Mouse (Mus musculus): ENCODE measurements around the gene Trpm6. TPM values are rescaled to one million over a fixed set of nuclear protein-coding genes. Genes with fewer than 3 reads are reported as not detected.

The Trpm6 gene
- polyA plus RNA-seq, 1 experiment from 2014 or later, result 0.43 TPM

DNA sequence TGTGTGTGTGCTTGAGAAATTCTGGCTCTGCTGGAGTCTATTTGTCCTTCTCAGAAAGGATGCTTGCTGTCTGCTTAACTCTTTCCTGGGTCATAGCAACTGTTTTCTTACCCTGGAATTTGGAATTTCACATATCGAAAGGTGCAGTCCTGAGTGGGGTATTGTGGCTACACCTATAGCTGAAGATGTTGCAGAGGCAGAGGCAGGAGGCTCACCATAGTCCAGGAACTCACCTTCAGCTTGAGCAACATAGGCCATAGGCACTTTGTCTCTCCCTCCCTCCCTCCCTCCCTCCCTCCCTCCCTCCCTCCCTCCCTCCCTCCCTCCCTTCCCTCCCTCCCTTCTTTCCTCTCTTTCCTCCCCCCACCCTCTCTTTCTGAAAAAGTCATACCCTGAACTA, 139.8 kb downstream of the Trpm6 start:
- no peaks in the 10 kb centered on the region for H3K27me3 ChIP-seq (ENCODE audit: control insufficient read depth, insufficient read depth, low read length)
- H3K9me3 ChIP-seq (replicated peaks; ENCODE audit: control insufficient read depth, low read length), result no peaks in the 10 kb centered on the region
- no peaks in the 10 kb centered on the region for H3K36me3 ChIP-seq (ENCODE audit: control insufficient read depth, insufficient read depth)
- no peak overlapping the region; the same call in 1 of the 2 replicates for H3K4me3 ChIP-seq (ENCODE audit: low read length)
- WGBS, result 89% methylated on average over 1 of the region's 1 CpGs
- ATAC-seq (replicated peaks; ENCODE audit: extremely low read depth, insufficient read depth, low FRiP score), result no peak
- H3K4me2 ChIP-seq (ENCODE audit: low read depth, low read length), result peak overlapping the region; percentile 59
- no peak overlapping the region for H3K27ac ChIP-seq (ENCODE audit: low read length)
- no peak overlapping the region; the same call in 1 of the 2 replicates for H3K9ac ChIP-seq (ENCODE audit: low read length)
- H3K4me1 ChIP-seq (ENCODE audit: control insufficient read depth, insufficient read depth, low read length), result 0 out of 2 replicates have a peak, but pooled peaks cover 4% of the 10 kb centered on the region

DNA sequence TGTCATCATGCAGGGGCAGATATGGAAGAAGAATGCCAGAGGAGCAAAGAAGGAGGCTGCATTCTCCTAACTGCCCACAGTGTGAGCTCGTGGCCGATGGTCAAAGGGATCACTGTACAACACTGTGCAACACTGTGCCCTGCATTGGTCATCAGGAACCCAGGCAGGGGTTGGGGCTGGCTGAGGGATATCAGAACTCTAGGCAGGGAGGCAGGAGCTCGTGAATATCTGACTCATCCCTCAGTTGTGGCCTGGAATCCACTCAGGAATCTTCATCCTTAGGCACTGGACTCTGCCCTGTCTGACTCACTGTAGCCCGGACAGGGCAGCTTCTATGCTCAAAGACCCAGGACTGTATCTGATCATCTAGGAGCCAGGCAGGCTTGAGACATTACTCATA, 140.4 kb downstream of the Trpm6 start:
- Histone ChIP-seq H3K27ac (ENCODE audit: low read length) (no peak overlapping the region), H3K27me3 (ENCODE audit: control insufficient read depth, insufficient read depth, low read length) (no peaks in the 10 kb centered on the region), H3K9me3 (replicated peaks; ENCODE audit: control insufficient read depth, low read length) (no peaks in the 10 kb centered on the region), H3K4me3 (ENCODE audit: low read length) (no peak overlapping the region), H3K4me1 (ENCODE audit: control insufficient read depth, insufficient read depth, low read length) (0 out of 2 replicates have a peak, but pooled peaks cover 4% of the 10 kb centered on the region), H3K36me3 (ENCODE audit: control insufficient read depth, insufficient read depth) (no peaks in the 10 kb centered on the region), H3K9ac (ENCODE audit: low read length) (no peak overlapping the region), H3K4me2 (ENCODE audit: low read depth, low read length) (no peak overlapping the region)
- no peak for ATAC-seq (replicated peaks; ENCODE audit: extremely low read depth, insufficient read depth, low FRiP score)
- WGBS, result 63% methylated on average over 4 of the region's 4 CpGs

DNA sequence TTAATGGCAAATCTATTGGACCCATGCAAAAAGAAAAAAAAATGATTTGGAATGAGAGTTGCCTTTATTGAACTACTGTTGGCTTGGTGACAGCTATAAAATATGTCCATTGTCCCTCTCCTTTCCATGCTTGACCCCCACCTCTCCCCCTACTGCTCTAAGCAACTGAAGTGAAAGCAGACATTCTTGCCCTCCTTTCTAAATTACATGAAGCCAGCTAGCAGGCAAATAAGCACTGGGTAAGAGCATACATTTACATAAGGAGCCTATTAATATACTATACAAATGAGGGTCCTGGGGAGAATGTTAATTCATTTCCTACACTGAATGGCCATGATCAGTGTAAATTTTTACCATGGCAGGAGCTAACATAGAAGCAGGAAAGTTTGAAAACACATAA, 148.5 kb downstream of the Trpm6 start:
- H3K9ac ChIP-seq (ENCODE audit: low read length), result no peak overlapping the region
- H3K36me3 ChIP-seq (ENCODE audit: control insufficient read depth, insufficient read depth), result no peaks in the 10 kb centered on the region
- no peaks in the 10 kb centered on the region for H3K27me3 ChIP-seq (ENCODE audit: control insufficient read depth, insufficient read depth, low read length)
- H3K4me2 ChIP-seq (ENCODE audit: low read depth, low read length), result no peak overlapping the region
- ATAC-seq (replicated peaks; ENCODE audit: extremely low read depth, insufficient read depth, low FRiP score), result no peak
- no peak overlapping the region for H3K4me3 ChIP-seq (ENCODE audit: low read length)
- no peaks in the 10 kb centered on the region for H3K9me3 ChIP-seq (replicated peaks; ENCODE audit: control insufficient read depth, low read length)
- H3K4me1 ChIP-seq (ENCODE audit: control insufficient read depth, insufficient read depth, low read length), result no peaks in the 10 kb centered on the region
- H3K27ac ChIP-seq (ENCODE audit: low read length), result no peak overlapping the region

DNA sequence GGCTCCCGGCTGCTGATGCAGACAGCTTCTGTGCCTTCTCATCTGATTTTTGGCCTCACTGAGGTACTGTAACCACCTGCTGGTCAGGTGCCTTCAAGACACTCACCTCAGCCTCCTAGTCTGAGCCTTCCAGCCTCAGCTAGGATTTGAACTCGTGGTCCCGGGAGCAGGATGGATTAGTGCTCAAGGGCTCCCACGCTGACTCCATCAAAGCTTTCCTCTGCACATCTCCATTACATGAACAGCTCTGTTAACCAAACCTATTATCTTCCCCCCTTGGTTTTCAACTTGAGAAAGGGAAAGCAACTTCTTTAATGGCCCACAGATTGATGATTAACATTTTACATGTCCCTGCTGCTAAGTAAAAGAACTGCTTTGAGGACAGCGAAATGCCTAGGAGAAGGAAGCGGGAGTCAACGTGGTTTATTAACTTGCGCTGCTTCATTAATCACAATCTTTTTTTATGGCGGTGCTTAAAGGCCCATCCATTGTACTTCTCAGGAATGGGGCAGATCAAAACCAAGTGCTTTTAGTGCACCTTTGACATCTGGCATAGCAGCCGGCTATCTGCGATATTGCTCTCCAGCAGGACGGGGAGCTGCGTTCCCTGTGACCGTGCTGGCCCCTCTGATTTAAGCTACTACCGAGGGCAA, 152.4 kb downstream of the Trpm6 start:
- Histone ChIP-seq H3K36me3 (ENCODE audit: control insufficient read depth, insufficient read depth) (no peaks in the 10 kb centered on the region), H3K9ac (ENCODE audit: low read length) (no peak overlapping the region), H3K9me3 (replicated peaks; ENCODE audit: control insufficient read depth, low read length) (no peaks in the 10 kb centered on the region), H3K27ac (ENCODE audit: low read length) (no peak overlapping the region), H3K27me3 (ENCODE audit: control insufficient read depth, insufficient read depth, low read length) (no peaks in the 10 kb centered on the region), H3K4me1 (ENCODE audit: control insufficient read depth, insufficient read depth, low read length) (no peaks in the 10 kb centered on the region), H3K4me3 (ENCODE audit: low read length) (no peak overlapping the region), H3K4me2 (ENCODE audit: low read depth, low read length) (no peak overlapping the region)
- 75% methylated on average over 15 of the region's 15 CpGs for WGBS
- no peak for ATAC-seq (replicated peaks; ENCODE audit: extremely low read depth, insufficient read depth, low FRiP score)

DNA sequence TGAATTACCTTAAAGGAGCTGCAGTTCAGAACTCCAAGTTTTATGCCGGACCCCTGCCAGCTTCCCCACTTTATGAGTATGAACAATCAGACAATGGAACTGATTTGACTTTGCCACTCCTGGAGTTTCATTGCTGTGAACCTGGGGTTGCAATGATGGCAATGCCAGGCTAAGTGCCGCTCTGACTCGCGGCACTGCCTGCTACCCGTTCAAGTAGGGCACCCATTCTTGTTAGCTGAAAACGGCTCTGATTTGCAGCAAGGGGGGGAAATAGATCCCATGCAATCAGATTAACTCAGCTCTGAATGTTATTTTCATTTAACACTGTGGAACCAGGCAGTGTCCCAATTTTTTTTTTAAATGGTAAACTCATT, 152.9 kb downstream of the Trpm6 start:
- Histone ChIP-seq H3K4me1 (ENCODE audit: control insufficient read depth, insufficient read depth, low read length) (no peaks in the 10 kb centered on the region), H3K27ac (ENCODE audit: low read length) (no peak overlapping the region), H3K9me3 (replicated peaks; ENCODE audit: control insufficient read depth, low read length) (no peaks in the 10 kb centered on the region), H3K36me3 (ENCODE audit: control insufficient read depth, insufficient read depth) (no peaks in the 10 kb centered on the region), H3K27me3 (ENCODE audit: control insufficient read depth, insufficient read depth, low read length) (no peaks in the 10 kb centered on the region), H3K4me3 (ENCODE audit: low read length) (no peak overlapping the region), H3K4me2 (ENCODE audit: low read depth, low read length) (no peak overlapping the region), H3K9ac (ENCODE audit: low read length) (no peak overlapping the region)
- ATAC-seq (replicated peaks; ENCODE audit: extremely low read depth, insufficient read depth, low FRiP score), result no peak
- whole genome bisulfite sequencing, result 88% methylated on average over 6 of the region's 6 CpGs

DNA sequence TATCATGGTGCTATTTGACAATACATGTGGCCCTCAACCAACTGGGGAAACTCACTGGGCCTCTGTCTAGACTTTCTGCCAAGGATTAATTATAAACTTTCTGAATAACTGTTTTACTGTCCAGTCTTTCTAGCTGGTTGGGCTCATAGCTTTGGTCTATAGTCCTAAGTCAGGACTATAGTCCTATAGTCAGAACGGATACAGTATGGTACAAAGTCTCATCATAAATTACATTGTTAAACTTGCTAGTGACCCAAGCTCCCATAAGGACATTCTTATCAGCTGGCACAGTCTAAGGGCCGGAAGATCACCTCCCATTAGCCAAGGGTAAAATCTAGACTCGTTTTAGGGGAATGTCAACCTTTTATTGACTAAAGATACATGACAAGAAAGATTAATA, 155.7 kb downstream of the Trpm6 start:
- Histone ChIP-seq H3K4me3 (ENCODE audit: low read length) (no peak overlapping the region), H3K9ac (ENCODE audit: low read length) (no peak overlapping the region), H3K4me1 (ENCODE audit: control insufficient read depth, insufficient read depth, low read length) (no peaks in the 10 kb centered on the region), H3K27me3 (ENCODE audit: control insufficient read depth, insufficient read depth, low read length) (no peaks in the 10 kb centered on the region), H3K9me3 (replicated peaks; ENCODE audit: control insufficient read depth, low read length) (no peaks in the 10 kb centered on the region), H3K36me3 (ENCODE audit: control insufficient read depth, insufficient read depth) (no peaks in the 10 kb centered on the region), H3K27ac (ENCODE audit: low read length) (no peak overlapping the region), H3K4me2 (ENCODE audit: low read depth, low read length) (no peak overlapping the region)
- 56% methylated on average over 3 of the region's 3 CpGs for WGBS
- ATAC-seq (replicated peaks; ENCODE audit: extremely low read depth, insufficient read depth, low FRiP score), result no peak

DNA sequence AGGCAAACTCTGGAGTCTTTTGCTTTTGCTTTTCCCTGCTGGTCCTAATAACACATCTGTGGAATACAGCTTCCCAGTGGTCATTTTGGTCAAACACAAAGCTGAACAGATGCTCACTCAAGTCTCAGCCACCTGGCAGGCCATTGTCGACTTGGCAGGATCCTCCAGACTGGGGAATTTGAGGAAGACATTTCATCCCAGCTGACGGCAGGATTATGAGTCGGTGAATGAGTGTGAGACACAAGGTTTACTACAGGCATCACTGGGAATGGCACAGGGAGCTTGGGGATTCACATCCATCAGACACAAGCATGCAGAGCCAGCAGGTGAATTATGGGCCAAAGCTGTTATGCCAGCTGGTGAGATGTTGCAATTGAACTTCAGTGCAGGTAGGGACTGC, 159.9 kb downstream of the Trpm6 start:
- Histone ChIP-seq H3K36me3 (ENCODE audit: control insufficient read depth, insufficient read depth) (no peaks in the 10 kb centered on the region), H3K4me1 (ENCODE audit: control insufficient read depth, insufficient read depth, low read length) (no peaks in the 10 kb centered on the region), H3K27me3 (ENCODE audit: control insufficient read depth, insufficient read depth, low read length) (no peaks in the 10 kb centered on the region), H3K9ac (ENCODE audit: low read length) (no peak overlapping the region), H3K4me3 (ENCODE audit: low read length) (no peak overlapping the region), H3K4me2 (ENCODE audit: low read depth, low read length) (no peak overlapping the region), H3K9me3 (replicated peaks; ENCODE audit: control insufficient read depth, low read length) (no peaks in the 10 kb centered on the region), H3K27ac (ENCODE audit: low read length) (no peak overlapping the region)
- no peak for ATAC-seq (replicated peaks; ENCODE audit: extremely low read depth, insufficient read depth, low FRiP score)
- WGBS, result 80% methylated on average over 3 of the region's 3 CpGs

DNA sequence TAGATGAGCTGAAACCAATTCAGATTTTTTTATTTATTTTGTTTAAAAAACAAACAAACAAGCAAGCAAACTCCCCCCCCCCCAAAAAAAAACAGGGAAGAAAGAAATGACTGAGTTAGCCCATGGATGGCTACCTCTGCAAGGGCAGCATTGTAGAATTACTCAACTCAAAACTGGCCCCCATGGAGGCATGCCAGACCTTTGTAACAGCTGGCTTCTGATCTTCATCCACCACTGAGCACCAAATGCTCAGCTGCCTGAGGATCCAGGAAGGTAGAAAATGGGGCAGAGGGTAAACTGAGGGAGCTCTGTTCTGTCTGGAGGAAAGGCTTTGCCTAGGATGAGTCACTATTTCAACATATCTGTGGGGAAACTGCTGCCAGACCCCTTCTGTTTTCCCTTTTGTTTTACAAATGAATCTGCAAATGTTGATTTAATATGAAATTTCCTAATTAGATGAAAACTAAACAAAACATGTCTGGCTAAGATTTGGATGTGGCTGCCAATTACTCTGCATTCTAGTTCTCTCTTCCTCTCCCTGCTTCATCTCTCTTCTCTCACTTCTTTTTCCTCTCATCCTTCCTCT, 162.1 kb downstream of the Trpm6 start:
- no peak overlapping the region for H3K9ac ChIP-seq (ENCODE audit: low read length)
- H3K4me2 ChIP-seq (ENCODE audit: low read depth, low read length), result no peak overlapping the region
- H3K4me3 ChIP-seq (ENCODE audit: low read length), result no peak overlapping the region
- no peaks in the 10 kb centered on the region for H3K4me1 ChIP-seq (ENCODE audit: control insufficient read depth, insufficient read depth, low read length)
- H3K27ac ChIP-seq (ENCODE audit: low read length), result no peak overlapping the region
- H3K36me3 ChIP-seq (ENCODE audit: control insufficient read depth, insufficient read depth), result no peaks in the 10 kb centered on the region
- no peaks in the 10 kb centered on the region for H3K9me3 ChIP-seq (replicated peaks; ENCODE audit: control insufficient read depth, low read length)
- ATAC-seq (replicated peaks; ENCODE audit: extremely low read depth, insufficient read depth, low FRiP score), result no peak
- H3K27me3 ChIP-seq (ENCODE audit: control insufficient read depth, insufficient read depth, low read length), result no peaks in the 10 kb centered on the region

DNA sequence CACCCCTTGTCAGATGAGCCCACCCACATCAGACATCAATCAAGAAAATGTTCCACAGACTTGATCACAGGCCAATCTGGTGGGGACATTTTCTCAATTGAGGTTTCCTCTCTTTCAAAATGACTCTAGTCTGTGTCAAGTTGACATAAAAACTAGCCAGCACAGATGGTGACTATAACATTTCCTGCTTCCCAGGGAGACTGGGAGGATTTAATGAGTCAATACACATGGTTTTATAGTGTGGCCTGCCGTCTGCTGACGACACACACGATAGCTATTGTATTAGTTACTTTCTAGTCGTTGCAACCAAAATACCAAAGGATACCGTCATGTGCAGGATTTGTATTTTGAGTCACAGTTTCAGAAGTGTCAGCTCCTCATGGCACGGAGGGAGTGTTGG, 191.6 kb downstream of the Trpm6 start:
- no peak for ATAC-seq (replicated peaks; ENCODE audit: extremely low read depth, insufficient read depth, low FRiP score)
- no peak overlapping the region for H3K27ac ChIP-seq (ENCODE audit: low read length)
- H3K9me3 ChIP-seq (replicated peaks; ENCODE audit: control insufficient read depth, low read length), result no peaks in the 10 kb centered on the region
- no peak overlapping the region for H3K4me3 ChIP-seq (ENCODE audit: low read length)
- no peak overlapping the region for H3K4me2 ChIP-seq (ENCODE audit: low read depth, low read length)
- WGBS, result 78% methylated on average over 6 of the region's 6 CpGs
- H3K36me3 ChIP-seq (ENCODE audit: control insufficient read depth, insufficient read depth), result no peaks in the 10 kb centered on the region
- no peak overlapping the region for H3K9ac ChIP-seq (ENCODE audit: low read length)
- no peaks in the 10 kb centered on the region for H3K4me1 ChIP-seq (ENCODE audit: control insufficient read depth, insufficient read depth, low read length)
- no peaks in the 10 kb centered on the region for H3K27me3 ChIP-seq (ENCODE audit: control insufficient read depth, insufficient read depth, low read length)

Measured in heart, embryonic 16.5 days (tissue).